Mouse (Mus musculus): ENCODE data around the gene Mrpl3. TPM values are rescaled to one million over a fixed set of nuclear protein-coding genes. Genes with fewer than 3 reads are reported as not detected.

Gene Mrpl3
- polyA plus RNA-seq (2014; fragmentation: Nextera tagmentation; extraction: Ambion mirVana), result 125 and 141 TPM in 2 replicates

DNA sequence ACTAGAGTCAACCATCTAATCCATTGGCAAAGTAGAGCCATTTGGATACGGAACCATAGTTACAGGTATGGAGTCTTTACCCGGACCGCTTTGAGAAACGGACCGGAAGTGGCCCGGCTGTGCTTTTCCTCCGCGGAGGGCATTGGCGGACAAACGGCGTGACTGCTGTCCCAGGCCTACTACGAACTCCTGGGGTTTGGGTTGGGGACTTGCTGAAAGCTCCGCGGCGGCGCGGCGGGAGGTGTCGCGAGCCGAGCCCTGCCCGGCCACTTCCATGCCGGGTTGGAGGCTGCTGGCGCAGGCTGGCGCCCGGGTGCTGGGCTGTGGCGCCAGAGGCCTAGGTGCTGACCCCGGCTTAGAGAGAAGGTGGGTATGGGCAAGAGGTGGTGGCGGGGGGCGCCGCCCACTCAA lies at the start of gene Mrpl3:
Gene Mrpl3 (plus strand): TSS at position 93 of the 411 bp plus-strand sequence.
- Histone ChIP-seq H3K9ac (ENCODE audit: low read depth, low read length) (peak within 1 kb of the TSS; percentile 95), H3K36me3 (ENCODE audit: control insufficient read depth, insufficient read depth, low read length) (peaks cover 11% of the 10 kb centered on the region), H3K4me2 (peak within 1 kb of the TSS; percentile 74), H3K4me3 (ENCODE audit: low read depth, low read length) (peak within 1 kb of the TSS; percentile 84), H3K27ac (ENCODE audit: low read depth, low read length) (peak within 1 kb of the TSS; percentile 63; the same call in 1 of the 2 replicates), H3K4me1 (replicated peaks; ENCODE audit: control insufficient read depth, insufficient read depth, low read length) (peaks cover 3% of the 10 kb centered on the region; the same call in 1 of the 2 replicates), H3K27me3 (replicated peaks; ENCODE audit: control insufficient read depth, insufficient read depth, low read length) (no peaks in the 10 kb centered on the region), H3K9me3 (ENCODE audit: control insufficient read depth, low read length) (no peaks in the 10 kb centered on the region)
- peak; percentile 85 for ATAC-seq (replicated peaks; ENCODE audit: low FRiP score)
- DNase-seq (ENCODE audit: low spot score), result peak; percentile 84
- under 1% methylated on average over 31 of the region's 31 CpGs for WGBS

DNA sequence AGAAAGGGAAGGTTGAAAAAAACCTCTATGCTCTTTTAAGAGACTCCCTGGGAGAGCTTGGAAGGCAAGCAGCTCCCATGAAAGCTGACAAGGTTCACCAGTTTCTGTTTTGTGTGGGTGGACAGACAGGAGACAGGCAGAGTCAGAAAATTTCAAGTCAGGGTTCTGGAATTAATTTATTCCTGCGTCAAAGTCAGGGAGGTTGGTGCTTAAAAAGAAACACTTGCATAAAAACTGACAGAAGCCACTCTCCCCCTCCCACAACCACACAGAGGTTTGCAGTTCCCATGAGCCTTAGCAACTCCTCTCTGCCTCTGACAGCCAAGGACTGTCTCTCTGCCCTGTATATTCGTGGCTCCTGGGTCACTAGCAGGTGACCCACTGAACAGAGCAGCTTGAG lies 42.3 kb upstream of the Mrpl3 start:
- H3K4me2 ChIP-seq, result no peak overlapping the region
- H3K9ac ChIP-seq (ENCODE audit: low read depth, low read length), result no peak overlapping the region
- H3K9me3 ChIP-seq (ENCODE audit: control insufficient read depth, low read length), result no peaks in the 10 kb centered on the region
- no peak overlapping the region for H3K27ac ChIP-seq (ENCODE audit: low read depth, low read length)
- no peaks in the 10 kb centered on the region for H3K36me3 ChIP-seq (ENCODE audit: control insufficient read depth, insufficient read depth, low read length)
- no peaks in the 10 kb centered on the region for H3K27me3 ChIP-seq (replicated peaks; ENCODE audit: control insufficient read depth, insufficient read depth, low read length)
- no peak for DNase-seq (ENCODE audit: low spot score)
- no peak overlapping the region for H3K4me3 ChIP-seq (ENCODE audit: low read depth, low read length)
- ATAC-seq (replicated peaks; ENCODE audit: low FRiP score), result no peak
- WGBS, result 33% methylated on average over 2 of the region's 2 CpGs
- no peaks in the 10 kb centered on the region for H3K4me1 ChIP-seq (replicated peaks; ENCODE audit: control insufficient read depth, insufficient read depth, low read length)

DNA sequence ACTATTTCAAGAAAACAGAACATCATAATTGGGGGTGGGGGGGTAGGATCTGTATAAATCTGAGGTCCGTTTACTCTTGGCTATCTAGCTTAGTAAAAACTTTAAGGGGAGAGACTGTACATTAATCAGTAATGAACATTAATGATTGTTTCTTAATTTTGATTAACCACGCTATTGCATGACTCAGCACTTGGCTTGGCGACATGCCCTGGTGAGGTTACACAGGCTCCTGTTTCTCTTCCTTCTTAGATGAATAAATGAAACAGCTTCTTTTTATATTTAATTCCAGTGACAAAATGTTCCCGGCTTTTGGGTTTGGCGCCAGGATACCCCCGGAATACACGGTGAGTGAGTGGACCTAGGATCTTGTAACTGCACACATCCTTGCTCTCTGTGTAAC lies 34.9 kb upstream of the Mrpl3 start:
- H3K27me3 ChIP-seq (replicated peaks; ENCODE audit: control insufficient read depth, insufficient read depth, low read length), result no peaks in the 10 kb centered on the region
- ATAC-seq (replicated peaks; ENCODE audit: low FRiP score) (no peak), DNase-seq (ENCODE audit: low spot score) (no peak)
- 88% methylated on average over 7 of the region's 7 CpGs for WGBS
- no peak overlapping the region for H3K27ac ChIP-seq (ENCODE audit: low read depth, low read length)
- no peak overlapping the region for H3K9ac ChIP-seq (ENCODE audit: low read depth, low read length)
- no peaks in the 10 kb centered on the region for H3K4me1 ChIP-seq (replicated peaks; ENCODE audit: control insufficient read depth, insufficient read depth, low read length)
- H3K36me3 ChIP-seq (ENCODE audit: control insufficient read depth, insufficient read depth, low read length), result no peaks in the 10 kb centered on the region
- H3K4me2 ChIP-seq, result no peak overlapping the region
- H3K9me3 ChIP-seq (ENCODE audit: control insufficient read depth, low read length), result no peaks in the 10 kb centered on the region
- no peak overlapping the region for H3K4me3 ChIP-seq (ENCODE audit: low read depth, low read length)

DNA sequence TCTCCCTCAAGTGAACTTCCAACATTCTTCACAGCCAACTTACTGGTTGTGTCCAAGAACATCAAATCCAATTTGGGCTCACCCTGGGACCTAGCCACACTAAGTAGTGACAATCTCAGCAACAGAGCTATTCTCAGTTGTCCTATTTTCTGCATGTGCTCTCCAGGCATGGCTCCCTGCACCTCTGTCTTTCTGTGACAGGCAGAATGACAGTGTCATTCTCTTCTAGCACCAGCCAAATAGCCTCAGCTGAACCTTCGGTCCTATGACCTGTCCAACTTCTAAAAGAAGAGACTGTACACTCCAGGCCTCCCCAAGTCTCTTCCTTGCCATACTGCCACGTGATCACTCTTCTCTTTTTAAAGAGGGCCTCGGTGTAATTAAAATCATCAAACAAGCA lies 24.7 kb upstream of the Mrpl3 start:
- H3K4me2 ChIP-seq, result no peak overlapping the region
- H3K4me3 ChIP-seq (ENCODE audit: low read depth, low read length), result no peak overlapping the region
- WGBS, result 68% methylated on average over 3 of the region's 3 CpGs
- no peak for ATAC-seq (replicated peaks; ENCODE audit: low FRiP score)
- no peaks in the 10 kb centered on the region for H3K9me3 ChIP-seq (ENCODE audit: control insufficient read depth, low read length)
- H3K27me3 ChIP-seq (replicated peaks; ENCODE audit: control insufficient read depth, insufficient read depth, low read length), result no peaks in the 10 kb centered on the region
- H3K36me3 ChIP-seq (ENCODE audit: control insufficient read depth, insufficient read depth, low read length), result no peaks in the 10 kb centered on the region
- no peak overlapping the region for H3K9ac ChIP-seq (ENCODE audit: low read depth, low read length)
- DNase-seq (ENCODE audit: low spot score), result no peak
- H3K27ac ChIP-seq (ENCODE audit: low read depth, low read length), result no peak overlapping the region
- no peaks in the 10 kb centered on the region for H3K4me1 ChIP-seq (replicated peaks; ENCODE audit: control insufficient read depth, insufficient read depth, low read length)

DNA sequence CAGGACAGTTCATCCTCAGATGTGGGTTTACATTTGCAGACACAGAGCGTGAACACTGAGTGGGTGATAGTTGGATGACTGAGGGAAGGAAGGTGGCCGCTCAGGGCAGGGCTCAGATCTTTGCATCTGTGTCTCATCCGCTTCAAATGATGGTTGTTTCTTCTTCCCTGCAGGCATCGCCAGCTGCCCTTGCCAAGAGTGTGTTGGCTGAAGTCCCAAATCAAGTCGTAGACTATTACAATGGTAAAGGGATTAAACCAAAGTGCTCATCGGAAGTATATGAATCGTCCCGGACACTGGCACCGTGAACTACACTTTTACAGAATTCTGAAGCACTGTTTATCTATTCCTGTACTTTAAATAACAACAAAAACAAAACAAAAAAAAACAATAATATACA lies 20.5 kb upstream of the Mrpl3 start:
- Histone ChIP-seq H3K9ac (ENCODE audit: low read depth, low read length) (no peak overlapping the region), H3K9me3 (ENCODE audit: control insufficient read depth, low read length) (no peaks in the 10 kb centered on the region), H3K4me1 (replicated peaks; ENCODE audit: control insufficient read depth, insufficient read depth, low read length) (no peaks in the 10 kb centered on the region), H3K4me3 (ENCODE audit: low read depth, low read length) (no peak overlapping the region), H3K4me2 (no peak overlapping the region), H3K36me3 (ENCODE audit: control insufficient read depth, insufficient read depth, low read length) (no peaks in the 10 kb centered on the region), H3K27me3 (replicated peaks; ENCODE audit: control insufficient read depth, insufficient read depth, low read length) (no peaks in the 10 kb centered on the region), H3K27ac (ENCODE audit: low read depth, low read length) (no peak overlapping the region)
- 89% methylated on average over 9 of the region's 9 CpGs for WGBS
- ATAC-seq (replicated peaks; ENCODE audit: low FRiP score) (no peak), DNase-seq (ENCODE audit: low spot score) (no peak)

DNA sequence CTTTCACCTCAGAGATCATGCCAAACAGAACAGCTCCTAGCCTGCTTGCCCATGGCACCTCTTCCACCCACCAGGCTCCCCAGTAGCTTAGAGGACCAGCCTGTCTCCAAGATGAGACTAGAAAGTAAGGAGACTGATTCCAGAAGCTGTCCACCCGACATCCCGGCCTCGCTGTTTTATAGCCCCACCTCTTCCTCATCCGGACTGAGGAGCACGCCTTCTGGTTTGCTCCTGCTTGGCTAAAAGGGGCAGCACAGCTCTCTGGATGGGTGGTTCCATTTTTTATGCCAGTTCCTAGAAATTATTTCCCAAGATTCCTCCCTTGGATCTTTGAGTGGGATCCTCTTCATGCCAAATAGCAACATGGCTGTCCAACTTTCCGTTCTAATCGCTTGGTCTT lies 19.4 kb upstream of the Mrpl3 start:
- Histone ChIP-seq H3K27ac (ENCODE audit: low read depth, low read length) (no peak overlapping the region), H3K9me3 (ENCODE audit: control insufficient read depth, low read length) (no peaks in the 10 kb centered on the region), H3K4me2 (no peak overlapping the region), H3K4me3 (ENCODE audit: low read depth, low read length) (no peak overlapping the region), H3K27me3 (replicated peaks; ENCODE audit: control insufficient read depth, insufficient read depth, low read length) (no peaks in the 10 kb centered on the region), H3K9ac (ENCODE audit: low read depth, low read length) (no peak overlapping the region), H3K36me3 (ENCODE audit: control insufficient read depth, insufficient read depth, low read length) (no peaks in the 10 kb centered on the region), H3K4me1 (replicated peaks; ENCODE audit: control insufficient read depth, insufficient read depth, low read length) (no peaks in the 10 kb centered on the region)
- ATAC-seq (replicated peaks; ENCODE audit: low FRiP score) (no peak), DNase-seq (ENCODE audit: low spot score) (no peak)
- 82% methylated on average over 7 of the region's 7 CpGs for WGBS

DNA sequence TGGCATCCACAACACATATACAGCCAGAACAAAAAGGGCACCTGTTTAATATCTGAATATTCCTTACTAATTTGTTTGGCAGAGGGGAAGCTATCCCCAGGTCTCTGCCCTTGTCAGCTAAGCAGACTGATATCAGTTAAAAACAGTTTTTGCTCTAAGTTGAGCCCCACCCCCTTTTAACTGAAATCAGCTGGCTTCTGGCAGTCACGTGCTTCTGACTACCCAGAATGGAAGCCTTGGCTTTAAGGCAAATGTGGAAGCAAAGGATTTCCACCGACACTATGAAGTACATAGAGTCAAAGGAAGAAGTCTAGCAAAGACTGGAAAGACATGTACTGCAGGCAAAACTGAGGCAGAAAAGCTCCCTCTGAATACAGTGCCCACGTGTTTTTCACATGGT lies 15.2 kb upstream of the Mrpl3 start:
- no peak for ATAC-seq (replicated peaks; ENCODE audit: low FRiP score)
- DNase-seq (ENCODE audit: low spot score), result no peak
- Histone ChIP-seq H3K4me3 (ENCODE audit: low read depth, low read length) (no peak overlapping the region), H3K9me3 (ENCODE audit: control insufficient read depth, low read length) (no peaks in the 10 kb centered on the region), H3K4me2 (no peak overlapping the region), H3K27ac (ENCODE audit: low read depth, low read length) (no peak overlapping the region), H3K4me1 (replicated peaks; ENCODE audit: control insufficient read depth, insufficient read depth, low read length) (no peaks in the 10 kb centered on the region), H3K27me3 (replicated peaks; ENCODE audit: control insufficient read depth, insufficient read depth, low read length) (no peaks in the 10 kb centered on the region), H3K9ac (ENCODE audit: low read depth, low read length) (no peak overlapping the region), H3K36me3 (ENCODE audit: control insufficient read depth, insufficient read depth, low read length) (no peaks in the 10 kb centered on the region)
- WGBS, result 71% methylated on average over 3 of the region's 3 CpGs

DNA sequence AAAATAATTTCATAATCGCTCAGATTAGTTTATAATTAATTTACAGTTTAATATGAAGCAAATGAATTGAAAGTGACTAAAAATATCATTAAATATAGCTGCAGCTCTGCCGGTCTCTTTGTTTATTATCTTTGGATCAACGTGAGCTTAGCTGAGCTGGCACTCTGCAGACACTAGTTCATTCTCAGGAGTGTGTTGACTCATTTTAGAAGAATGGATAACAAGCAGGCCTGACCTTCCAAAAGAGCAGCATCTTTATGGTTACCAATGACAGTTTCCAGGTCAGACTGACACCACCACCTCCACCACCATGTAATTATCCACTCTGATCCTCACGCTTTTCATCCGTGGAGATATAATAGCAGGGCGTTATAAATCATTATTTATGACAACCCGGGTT lies 7.0 kb upstream of the Mrpl3 start:
- no peak overlapping the region for H3K9ac ChIP-seq (ENCODE audit: low read depth, low read length)
- H3K36me3 ChIP-seq (ENCODE audit: control insufficient read depth, insufficient read depth, low read length), result no peaks in the 10 kb centered on the region
- no peak for DNase-seq (ENCODE audit: low spot score)
- no peaks in the 10 kb centered on the region for H3K4me1 ChIP-seq (replicated peaks; ENCODE audit: control insufficient read depth, insufficient read depth, low read length)
- H3K4me3 ChIP-seq (ENCODE audit: low read depth, low read length), result no peak overlapping the region
- no peaks in the 10 kb centered on the region for H3K27me3 ChIP-seq (replicated peaks; ENCODE audit: control insufficient read depth, insufficient read depth, low read length)
- 75% methylated on average over 7 of the region's 7 CpGs for WGBS
- H3K9me3 ChIP-seq (ENCODE audit: control insufficient read depth, low read length), result no peaks in the 10 kb centered on the region
- ATAC-seq (replicated peaks; ENCODE audit: low FRiP score), result no peak
- no peak overlapping the region for H3K27ac ChIP-seq (ENCODE audit: low read depth, low read length)
- no peak overlapping the region for H3K4me2 ChIP-seq

DNA sequence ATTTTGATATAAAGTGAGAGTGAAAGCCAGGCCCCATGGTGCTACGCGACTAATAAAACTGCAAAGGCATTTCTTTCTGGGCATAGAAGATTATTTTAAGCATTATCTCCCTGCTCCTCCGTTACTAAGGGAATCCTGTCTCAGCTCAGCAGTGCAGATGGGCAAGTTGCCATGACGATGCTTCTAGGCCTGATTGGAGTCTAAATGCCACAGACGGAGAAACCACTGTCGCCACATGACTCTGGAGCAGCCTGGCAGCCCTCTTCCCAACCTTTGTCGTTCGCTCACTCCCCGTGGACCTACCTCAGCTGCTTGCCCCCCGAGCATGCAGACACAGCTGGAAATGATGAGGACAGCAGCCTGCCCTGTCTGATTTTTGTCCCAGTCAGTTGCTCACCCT lies 4.7 kb upstream of the Mrpl3 start:
- H3K27ac ChIP-seq (ENCODE audit: low read depth, low read length), result no peak overlapping the region
- H3K4me3 ChIP-seq (ENCODE audit: low read depth, low read length), result no peak overlapping the region
- no peaks in the 10 kb centered on the region for H3K36me3 ChIP-seq (ENCODE audit: control insufficient read depth, insufficient read depth, low read length)
- WGBS, result 67% methylated on average over 10 of the region's 10 CpGs
- H3K4me2 ChIP-seq, result no peak overlapping the region
- no peak overlapping the region for H3K9ac ChIP-seq (ENCODE audit: low read depth, low read length)
- no peaks in the 10 kb centered on the region for H3K4me1 ChIP-seq (replicated peaks; ENCODE audit: control insufficient read depth, insufficient read depth, low read length)
- DNase-seq (ENCODE audit: low spot score) (no peak), ATAC-seq (replicated peaks; ENCODE audit: low FRiP score) (no peak)
- H3K9me3 ChIP-seq (ENCODE audit: control insufficient read depth, low read length), result no peaks in the 10 kb centered on the region
- no peaks in the 10 kb centered on the region for H3K27me3 ChIP-seq (replicated peaks; ENCODE audit: control insufficient read depth, insufficient read depth, low read length)

All from liver, embryonic 11.5 days (tissue).